Mouse (Mus musculus) cerebellum, adult 11 months (tissue): ENCODE data around the gene Rhof.
A peak's percentile ranks its signal among the peaks of the same experiment; 100 is the strongest.

Experiments
- DNase-seq: peaks from one replicate; pipeline ENCODE4 v3.0.0; 2022

Rhof gene

GRCm38 (mm10) chr5:123104769-123105168, 27.7 kb downstream of the Rhof start:
- no peak for DNase-seq

- no peak for DNase-seq
Observed at GRCm38 (mm10) chr5:123103556-123103955, 28.9 kb downstream of the Rhof start.

GRCm38 (mm10) chr5:123102376-123102775, 30.1 kb downstream of the Rhof start:
- DNase-seq, result no peak

- DNase-seq, result no peak
Observed at GRCm38 (mm10) chr5:123098487-123098886, 34.0 kb downstream of the Rhof start.

- no peak for DNase-seq
Observed at GRCm38 (mm10) chr5:123096299-123096698, 36.2 kb downstream of the Rhof start.

- no peak for DNase-seq
Observed at GRCm38 (mm10) chr5:123094238-123094991, 38.1 kb downstream of the Rhof start.

- DNase-seq, result no peak
Observed at GRCm38 (mm10) chr5:123093077-123093633, 39.3 kb downstream of the Rhof start.

GRCm38 (mm10) chr5:123090560-123091306, 41.8 kb downstream of the Rhof start:
- DNase-seq, result no peak

GRCm38 (mm10) chr5:123088784-123089183, 43.7 kb downstream of the Rhof start:
- DNase-seq, result peak; percentile 38

- no peak for DNase-seq
Observed at GRCm38 (mm10) chr5:123086501-123086900, 46.0 kb downstream of the Rhof start.

GRCm38 (mm10) chr5:123083340-123084050, 49.0 kb downstream of the Rhof start:
- no peak for DNase-seq

GRCm38 (mm10) chr5:123080510-123080909, 52.0 kb downstream of the Rhof start:
- no peak for DNase-seq

GRCm38 (mm10) chr5:123080041-123080440, 52.5 kb downstream of the Rhof start:
- DNase-seq, result no peak

GRCm38 (mm10) chr5:123079568-123079967, 52.9 kb downstream of the Rhof start:
- DNase-seq, result no peak

- DNase-seq, result no peak
Observed at GRCm38 (mm10) chr5:123076419-123077281, 55.8 kb downstream of the Rhof start.

- DNase-seq, result peak; percentile 96
Observed at GRCm38 (mm10) chr5:123075576-123076418, 56.7 kb downstream of the Rhof start.

GRCm38 (mm10) chr5:123068714-123069113, 63.8 kb downstream of the Rhof start:
- no peak for DNase-seq

GRCm38 (mm10) chr5:123068115-123068514, 64.4 kb downstream of the Rhof start, which contains the start of gene Tmem120b:
Gene Tmem120b, plus strand, starts transcription at chr5:123068415.
- no peak for DNase-seq

- no peak for DNase-seq
Observed at GRCm38 (mm10) chr5:123067395-123067995, 65.0 kb downstream of the Rhof start.

- DNase-seq, result peak; percentile 69
Observed at GRCm38 (mm10) chr5:123064207-123064606, 68.3 kb downstream of the Rhof start.

GRCm38 (mm10) chr5:123063141-123063540, 69.4 kb downstream of the Rhof start:
- no peak for DNase-seq
